Mouse (Mus musculus) brain, adult 2 months (tissue): ENCODE results near the gene Gm10721.
"Not testable (repeated sequence)": the region's sequence is repeated elsewhere in the genome, so short reads cannot be mapped to it uniquely, and the experiment has no call there.

ENCODE experiments used
- DNase-seq: peaks from one replicate; pipeline ENCODE4 v3.0.0; 2011; ENCODE audit warnings: low read depth, low spot score

The Gm10721 gene

GRCm38 (mm10) chr9:3025653-3026052 lies 12.7 kb downstream of the Gm10721 start:
- DNase-seq, result not testable (repeated sequence)

- not testable (repeated sequence) for DNase-seq
Observed at GRCm38 (mm10) chr9:3026136-3026535, 13.2 kb downstream of the Gm10721 start.

GRCm38 (mm10) chr9:3026741-3027140 lies 13.8 kb downstream of the Gm10721 start:
- not testable (repeated sequence) for DNase-seq

- peak; percentile 47 for DNase-seq
Observed at GRCm38 (mm10) chr9:3027200-3027599, 14.3 kb downstream of the Gm10721 start.

- DNase-seq, result not testable (repeated sequence)
Observed at GRCm38 (mm10) chr9:3029276-3030000, 16.5 kb downstream of the Gm10721 start.

GRCm38 (mm10) chr9:3030677-3031318 lies 17.9 kb downstream of the Gm10721 start:
- peak; percentile 83 for DNase-seq

DNA sequence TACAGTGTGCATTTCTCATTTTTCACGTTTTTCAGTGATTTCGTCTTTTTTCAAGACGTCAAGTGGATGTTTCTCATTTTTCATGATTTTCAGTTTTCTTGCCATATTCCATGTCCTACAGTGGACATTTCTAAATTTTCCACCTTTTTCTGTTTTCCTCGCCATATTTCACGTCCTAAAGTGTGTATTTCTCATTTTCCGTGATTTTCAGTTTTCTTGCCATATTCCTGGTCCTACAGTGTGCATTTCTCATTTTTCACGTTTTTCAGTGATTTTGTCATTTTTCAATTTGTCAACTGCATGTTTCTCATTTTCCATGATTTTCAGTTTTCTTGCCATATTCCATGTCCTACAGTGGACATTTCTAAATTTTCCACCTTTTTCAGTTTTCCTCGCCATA lies 21.4 kb downstream of the Gm10721 start, which contains the start of gene Gm17535:
Gene Gm17535 (plus strand): TSS at position 301 of the 400 bp plus-strand sequence.
- not testable (repeated sequence) for DNase-seq

GRCm38 (mm10) chr9:3036577-3036976 lies 23.6 kb downstream of the Gm10721 start, which contains the start of gene Gm10715:
Gene Gm10715, plus strand, starts transcription at chr9:3036877.
- not testable (repeated sequence) for DNase-seq

DNA sequence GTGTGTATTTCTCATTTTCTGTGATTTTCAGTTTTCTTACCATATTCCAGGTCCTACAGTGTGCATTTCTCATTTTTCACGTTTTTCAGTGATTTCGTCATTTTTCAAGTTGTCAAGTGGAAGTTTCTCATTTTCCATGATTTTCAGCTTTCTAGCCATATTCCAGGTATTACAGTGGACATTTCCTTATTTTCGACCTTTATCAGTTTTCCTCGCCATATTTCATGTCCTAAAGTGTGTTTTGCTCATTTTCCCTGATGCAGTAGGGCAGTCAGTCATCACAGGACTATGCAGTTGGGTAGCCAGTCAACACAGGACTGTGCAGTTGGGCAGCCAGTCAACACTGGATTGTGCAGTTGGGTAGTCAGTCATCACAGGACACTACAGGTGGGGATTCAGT lies 25.2 kb downstream of the Gm10721 start:
- DNase-seq, result peak; percentile 5
